Mouse (Mus musculus): ENCODE results near the gene Igfbp1. TPM values are rescaled to one million over a fixed set of nuclear protein-coding genes. Genes with fewer than 3 reads are reported as not detected.
"Not testable (repeated sequence)": the region's sequence is repeated elsewhere in the genome, so short reads cannot be mapped to it uniquely, and the experiment has no call there.

The Igfbp1 gene
- polyA plus RNA-seq, 1 experiment from 2014 or later, result 6.4 TPM

GRCm38 (mm10) chr11:7215703-7216102 lies 18.1 kb downstream of the Igfbp1 start:
- no peak overlapping the region for H3K27ac ChIP-seq (ENCODE audit: low read length)
- no peaks in the 10 kb centered on the region for H3K9me3 ChIP-seq (ENCODE audit: control insufficient read depth, low read length)
- H3K36me3 ChIP-seq (ENCODE audit: control insufficient read depth, insufficient read depth, low read length), result no peaks in the 10 kb centered on the region
- H3K4me2 ChIP-seq (ENCODE audit: low read depth, low read length), result no peak overlapping the region
- no peak for ATAC-seq
- no peak overlapping the region for H3K9ac ChIP-seq (ENCODE audit: low read depth, low read length)
- H3K4me3 ChIP-seq (ENCODE audit: low read length), result no peak overlapping the region
- 14% methylated on average over 8 of the region's 8 CpGs for WGBS
- H3K27me3 ChIP-seq (replicated peaks; ENCODE audit: control insufficient read depth, insufficient read depth, low read length), result peaks cover 34% of the 10 kb centered on the region
- peaks cover 11% of the 10 kb centered on the region for H3K4me1 ChIP-seq (ENCODE audit: control insufficient read depth, insufficient read depth, low read length)

GRCm38 (mm10) chr11:7221826-7222225 lies 24.2 kb downstream of the Igfbp1 start:
- 77% methylated on average over 8 of the region's 8 CpGs for WGBS
- not testable (repeated sequence) for ATAC-seq; H3K36me3 ChIP-seq (ENCODE audit: control insufficient read depth, insufficient read depth, low read length)

GRCm38 (mm10) chr11:7226200-7226599 lies 28.6 kb downstream of the Igfbp1 start:
- Histone ChIP-seq H3K4me2 (ENCODE audit: low read depth, low read length) (no peak overlapping the region), H3K4me3 (ENCODE audit: low read length) (no peak overlapping the region), H3K9me3 (ENCODE audit: control insufficient read depth, low read length) (no peaks in the 10 kb centered on the region), H3K36me3 (ENCODE audit: control insufficient read depth, insufficient read depth, low read length) (no peaks in the 10 kb centered on the region), H3K27me3 (replicated peaks; ENCODE audit: control insufficient read depth, insufficient read depth, low read length) (no peaks in the 10 kb centered on the region), H3K4me1 (ENCODE audit: control insufficient read depth, insufficient read depth, low read length) (no peaks in the 10 kb centered on the region), H3K9ac (ENCODE audit: low read depth, low read length) (no peak overlapping the region), H3K27ac (ENCODE audit: low read length) (no peak overlapping the region)
- 82% methylated on average over 2 of the region's 2 CpGs for WGBS
- ATAC-seq, result no peak

More at GRCm38 (mm10) chr11:7221826-7222225, 24.2 kb downstream of the Igfbp1 start:
- not testable (repeated sequence) for H3K9me3 ChIP-seq (ENCODE audit: control insufficient read depth, low read length); H3K4me3 ChIP-seq (ENCODE audit: low read length); H3K9ac ChIP-seq (ENCODE audit: low read depth, low read length); H3K4me1 ChIP-seq (ENCODE audit: control insufficient read depth, insufficient read depth, low read length); H3K27ac ChIP-seq (ENCODE audit: low read length); H3K27me3 ChIP-seq (replicated peaks; ENCODE audit: control insufficient read depth, insufficient read depth, low read length); H3K4me2 ChIP-seq (ENCODE audit: low read depth, low read length)

- Histone ChIP-seq H3K4me3 (ENCODE audit: low read length) (no peak overlapping the region), H3K4me1 (ENCODE audit: control insufficient read depth, insufficient read depth, low read length) (no peaks in the 10 kb centered on the region), H3K27ac (ENCODE audit: low read length) (no peak overlapping the region), H3K9me3 (ENCODE audit: control insufficient read depth, low read length) (no peaks in the 10 kb centered on the region), H3K9ac (ENCODE audit: low read depth, low read length) (no peak overlapping the region), H3K36me3 (ENCODE audit: control insufficient read depth, insufficient read depth, low read length) (no peaks in the 10 kb centered on the region), H3K4me2 (ENCODE audit: low read depth, low read length) (no peak overlapping the region), H3K27me3 (replicated peaks; ENCODE audit: control insufficient read depth, insufficient read depth, low read length) (no peaks in the 10 kb centered on the region)
- no peak for ATAC-seq
- 85% methylated on average over 7 of the region's 7 CpGs for WGBS
Measured at GRCm38 (mm10) chr11:7226810-7227550, 29.4 kb downstream of the Igfbp1 start.

- no peak overlapping the region for H3K4me3 ChIP-seq (ENCODE audit: low read length)
- no peaks in the 10 kb centered on the region for H3K27me3 ChIP-seq (replicated peaks; ENCODE audit: control insufficient read depth, insufficient read depth, low read length)
- H3K36me3 ChIP-seq (ENCODE audit: control insufficient read depth, insufficient read depth, low read length), result no peaks in the 10 kb centered on the region
- H3K9ac ChIP-seq (ENCODE audit: low read depth, low read length), result no peak overlapping the region
- H3K4me1 ChIP-seq (ENCODE audit: control insufficient read depth, insufficient read depth, low read length), result no peaks in the 10 kb centered on the region
- no peak for ATAC-seq
- no peaks in the 10 kb centered on the region for H3K9me3 ChIP-seq (ENCODE audit: control insufficient read depth, low read length)
- 68% methylated on average over 4 of the region's 4 CpGs for WGBS
- no peak overlapping the region for H3K4me2 ChIP-seq (ENCODE audit: low read depth, low read length)
- no peak overlapping the region for H3K27ac ChIP-seq (ENCODE audit: low read length)
Measured at GRCm38 (mm10) chr11:7228107-7228506, 30.5 kb downstream of the Igfbp1 start.

- H3K4me3 ChIP-seq (ENCODE audit: low read length), result no peak overlapping the region
- no peaks in the 10 kb centered on the region for H3K9me3 ChIP-seq (ENCODE audit: control insufficient read depth, low read length)
- no peak overlapping the region for H3K27ac ChIP-seq (ENCODE audit: low read length)
- 50% methylated on average over 4 of the region's 4 CpGs for WGBS
- no peak for ATAC-seq
- no peaks in the 10 kb centered on the region for H3K27me3 ChIP-seq (replicated peaks; ENCODE audit: control insufficient read depth, insufficient read depth, low read length)
- no peaks in the 10 kb centered on the region for H3K4me1 ChIP-seq (ENCODE audit: control insufficient read depth, insufficient read depth, low read length)
- no peaks in the 10 kb centered on the region for H3K36me3 ChIP-seq (ENCODE audit: control insufficient read depth, insufficient read depth, low read length)
- H3K4me2 ChIP-seq (ENCODE audit: low read depth, low read length), result no peak overlapping the region
- no peak overlapping the region for H3K9ac ChIP-seq (ENCODE audit: low read depth, low read length)
Measured at GRCm38 (mm10) chr11:7230000-7230399, 32.4 kb downstream of the Igfbp1 start.

GRCm38 (mm10) chr11:7231958-7232357 lies 34.4 kb downstream of the Igfbp1 start:
- no peak overlapping the region for H3K9ac ChIP-seq (ENCODE audit: low read depth, low read length)
- no peaks in the 10 kb centered on the region for H3K36me3 ChIP-seq (ENCODE audit: control insufficient read depth, insufficient read depth, low read length)
- H3K4me1 ChIP-seq (ENCODE audit: control insufficient read depth, insufficient read depth, low read length), result no peaks in the 10 kb centered on the region
- no peaks in the 10 kb centered on the region for H3K27me3 ChIP-seq (replicated peaks; ENCODE audit: control insufficient read depth, insufficient read depth, low read length)
- WGBS, result 89% methylated on average over 4 of the region's 4 CpGs
- no peak overlapping the region for H3K4me3 ChIP-seq (ENCODE audit: low read length)
- H3K9me3 ChIP-seq (ENCODE audit: control insufficient read depth, low read length), result no peaks in the 10 kb centered on the region
- H3K27ac ChIP-seq (ENCODE audit: low read length), result no peak overlapping the region
- no peak overlapping the region for H3K4me2 ChIP-seq (ENCODE audit: low read depth, low read length)
- ATAC-seq, result no peak

GRCm38 (mm10) chr11:7233333-7233732 lies 35.8 kb downstream of the Igfbp1 start:
- WGBS, result 88% methylated on average over 2 of the region's 2 CpGs
- H3K27me3 ChIP-seq (replicated peaks; ENCODE audit: control insufficient read depth, insufficient read depth, low read length), result no peaks in the 10 kb centered on the region
- no peak overlapping the region for H3K4me2 ChIP-seq (ENCODE audit: low read depth, low read length)
- H3K27ac ChIP-seq (ENCODE audit: low read length), result no peak overlapping the region
- no peak overlapping the region for H3K4me3 ChIP-seq (ENCODE audit: low read length)
- no peak overlapping the region for H3K9ac ChIP-seq (ENCODE audit: low read depth, low read length)
- no peak for ATAC-seq
- no peaks in the 10 kb centered on the region for H3K4me1 ChIP-seq (ENCODE audit: control insufficient read depth, insufficient read depth, low read length)
- H3K9me3 ChIP-seq (ENCODE audit: control insufficient read depth, low read length), result no peaks in the 10 kb centered on the region
- no peaks in the 10 kb centered on the region for H3K36me3 ChIP-seq (ENCODE audit: control insufficient read depth, insufficient read depth, low read length)

- no peaks in the 10 kb centered on the region for H3K9me3 ChIP-seq (ENCODE audit: control insufficient read depth, low read length)
- WGBS, result 82% methylated on average over 1 of the region's 1 CpGs
- no peak overlapping the region for H3K27ac ChIP-seq (ENCODE audit: low read length)
- H3K36me3 ChIP-seq (ENCODE audit: control insufficient read depth, insufficient read depth, low read length), result no peaks in the 10 kb centered on the region
- no peak overlapping the region for H3K4me2 ChIP-seq (ENCODE audit: low read depth, low read length)
- H3K9ac ChIP-seq (ENCODE audit: low read depth, low read length), result no peak overlapping the region
- ATAC-seq, result no peak
- H3K4me1 ChIP-seq (ENCODE audit: control insufficient read depth, insufficient read depth, low read length), result no peaks in the 10 kb centered on the region
- no peak overlapping the region for H3K4me3 ChIP-seq (ENCODE audit: low read length)
- no peaks in the 10 kb centered on the region for H3K27me3 ChIP-seq (replicated peaks; ENCODE audit: control insufficient read depth, insufficient read depth, low read length)
Measured at GRCm38 (mm10) chr11:7234436-7234835, 36.9 kb downstream of the Igfbp1 start.

All from intestine, embryonic 16.5 days (tissue).